Mouse (Mus musculus): ENCODE data around the gene Cyp39a1. TPM values are rescaled to one million over a fixed set of nuclear protein-coding genes. Genes with fewer than 3 reads are reported as not detected.

Cyp39a1 gene
- total and polyA plus RNA-seq, 2 experiments from 2014 or later = 8.3 to 39.5 TPM

DNA sequence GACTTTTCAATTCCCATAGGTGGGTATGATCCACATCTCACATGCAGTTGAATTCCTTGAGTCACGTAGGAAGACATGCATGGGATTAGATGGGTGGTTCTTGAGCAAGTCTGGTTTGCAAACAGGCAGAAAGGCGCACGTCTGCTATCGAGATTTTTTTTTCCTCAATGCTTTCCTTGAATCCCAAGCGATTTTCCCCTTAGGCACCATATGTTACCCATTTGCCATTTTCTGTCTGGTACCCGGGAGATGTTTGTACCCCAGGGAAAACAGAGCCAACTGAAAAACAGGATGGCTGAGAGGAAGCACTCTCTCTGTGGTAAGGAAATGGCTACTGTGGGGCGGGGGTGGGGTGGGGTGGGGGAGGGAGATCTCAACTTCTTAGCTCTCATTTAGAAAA lies 49.4 kb downstream of the Cyp39a1 start:
- H3K4me3 ChIP-seq (ENCODE audit: low read depth, low read length) = no peak overlapping the region
- no peak overlapping the region for H3K9ac ChIP-seq (replicated peaks; ENCODE audit: low read depth, low read length)
- DNase-seq (ENCODE audit: low spot score) (no peak), ATAC-seq (ENCODE audit: insufficient read depth, low read depth) (no peak)
- no peaks in the 10 kb centered on the region for H3K27me3 ChIP-seq (ENCODE audit: control insufficient read depth, insufficient read depth, low read length)
- H3K4me2 ChIP-seq (ENCODE audit: low read depth, low read length) = no peak overlapping the region
- peaks cover 41% of the 10 kb centered on the region for H3K4me1 ChIP-seq (ENCODE audit: control insufficient read depth, insufficient read depth)
- 0 out of 2 replicates have a peak, but pooled peaks cover 3% of the 10 kb centered on the region for H3K36me3 ChIP-seq (replicated peaks; ENCODE audit: control insufficient read depth, insufficient read depth, low read length)
- no peaks in the 10 kb centered on the region for H3K9me3 ChIP-seq (replicated peaks; ENCODE audit: control insufficient read depth, low read length)
- no peak for TF ChIP-seq CTCF (IDR thresholded peaks at IDR 0.05; ENCODE audit: low read depth)
- TF ChIP-seq EP300 (IDR thresholded peaks at IDR 0.05; ENCODE audit: low read depth) = no peak
- 64% methylated on average over 7 of the region's 7 CpGs for WGBS
- no peak overlapping the region for H3K27ac ChIP-seq (ENCODE audit: low read depth)

DNA sequence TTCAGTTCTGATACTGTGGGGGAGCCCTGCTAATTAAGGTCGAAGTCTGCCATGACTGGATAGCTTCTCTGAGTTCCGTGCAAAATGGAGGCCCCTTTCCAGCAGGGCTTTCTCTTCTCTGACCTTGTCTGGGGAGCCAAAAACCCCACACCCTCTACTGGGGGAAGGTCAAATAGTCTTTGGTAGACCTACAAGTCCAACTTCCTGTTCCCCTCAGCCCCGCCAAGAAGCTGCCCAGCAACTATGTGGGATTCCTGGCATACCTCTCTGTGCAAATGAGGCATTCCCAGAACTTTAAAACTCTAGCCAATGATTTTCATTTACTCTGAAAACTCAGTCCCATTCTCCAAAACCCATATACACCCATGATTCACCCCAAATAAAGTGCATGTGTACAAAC lies 52.2 kb downstream of the Cyp39a1 start:
- Histone ChIP-seq H3K36me3 (replicated peaks; ENCODE audit: control insufficient read depth, insufficient read depth, low read length) (peaks cover 6% of the 10 kb centered on the region; the same call in 1 of the 2 replicates), H3K9me3 (replicated peaks; ENCODE audit: control insufficient read depth, low read length) (0 out of 2 replicates have a peak, but pooled peaks cover 1% of the 10 kb centered on the region), H3K4me3 (ENCODE audit: low read depth, low read length) (no peak overlapping the region), H3K4me2 (ENCODE audit: low read depth, low read length) (no peak overlapping the region), H3K4me1 (ENCODE audit: control insufficient read depth, insufficient read depth) (peaks cover 30% of the 10 kb centered on the region), H3K27me3 (ENCODE audit: control insufficient read depth, insufficient read depth, low read length) (no peaks in the 10 kb centered on the region), H3K9ac (replicated peaks; ENCODE audit: low read depth, low read length) (no peak overlapping the region), H3K27ac (ENCODE audit: low read depth) (peak overlapping the region; percentile 58)
- 60% methylated on average over 3 of the region's 3 CpGs for WGBS
- TF ChIP-seq EP300 (IDR thresholded peaks at IDR 0.05; ENCODE audit: low read depth) (no peak), CTCF (IDR thresholded peaks at IDR 0.05; ENCODE audit: low read depth) (no peak)
- DNase-seq (ENCODE audit: low spot score) (peak; percentile 61), ATAC-seq (ENCODE audit: insufficient read depth, low read depth) (peak; percentile 80)

DNA sequence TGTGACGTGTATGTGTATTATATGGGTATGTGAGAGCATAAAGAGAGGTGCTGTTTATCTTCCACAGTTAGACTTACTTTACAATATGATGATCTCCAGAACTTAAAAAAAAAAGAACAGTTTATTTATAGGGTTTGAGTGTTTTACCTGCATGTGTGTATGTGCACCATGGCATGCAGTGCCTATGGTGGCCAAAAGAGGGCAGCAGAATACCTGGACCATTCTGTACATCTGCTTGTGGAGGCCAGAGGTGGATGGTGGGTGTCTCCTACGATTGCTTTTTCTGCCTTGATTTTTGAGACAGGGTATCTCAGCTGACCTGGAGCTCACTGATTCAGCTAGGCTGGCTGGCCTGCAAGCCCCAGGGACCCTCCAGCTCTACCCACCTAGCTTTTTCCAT lies 57.3 kb downstream of the Cyp39a1 start:
- H3K4me3 ChIP-seq (ENCODE audit: low read depth, low read length) = no peak overlapping the region
- 0 out of 2 replicates have a peak, but pooled peaks cover 4% of the 10 kb centered on the region for H3K9me3 ChIP-seq (replicated peaks; ENCODE audit: control insufficient read depth, low read length)
- peaks cover 24% of the 10 kb centered on the region; the same call in 1 of the 2 replicates for H3K36me3 ChIP-seq (replicated peaks; ENCODE audit: control insufficient read depth, insufficient read depth, low read length)
- no peak for DNase-seq (ENCODE audit: low spot score)
- H3K4me1 ChIP-seq (ENCODE audit: control insufficient read depth, insufficient read depth) = peaks cover 2% of the 10 kb centered on the region; the same call in 1 of the 2 replicates
- no peak overlapping the region for H3K27ac ChIP-seq (ENCODE audit: low read depth)
- no peak for TF ChIP-seq CTCF (IDR thresholded peaks at IDR 0.05; ENCODE audit: low read depth)
- TF ChIP-seq EP300 (IDR thresholded peaks at IDR 0.05; ENCODE audit: low read depth) = no peak
- WGBS = 92% methylated on average over 2 of the region's 2 CpGs
- H3K9ac ChIP-seq (replicated peaks; ENCODE audit: low read depth, low read length) = no peak overlapping the region
- ATAC-seq (ENCODE audit: insufficient read depth, low read depth) = no peak
- H3K4me2 ChIP-seq (ENCODE audit: low read depth, low read length) = no peak overlapping the region
- no peaks in the 10 kb centered on the region for H3K27me3 ChIP-seq (ENCODE audit: control insufficient read depth, insufficient read depth, low read length)

DNA sequence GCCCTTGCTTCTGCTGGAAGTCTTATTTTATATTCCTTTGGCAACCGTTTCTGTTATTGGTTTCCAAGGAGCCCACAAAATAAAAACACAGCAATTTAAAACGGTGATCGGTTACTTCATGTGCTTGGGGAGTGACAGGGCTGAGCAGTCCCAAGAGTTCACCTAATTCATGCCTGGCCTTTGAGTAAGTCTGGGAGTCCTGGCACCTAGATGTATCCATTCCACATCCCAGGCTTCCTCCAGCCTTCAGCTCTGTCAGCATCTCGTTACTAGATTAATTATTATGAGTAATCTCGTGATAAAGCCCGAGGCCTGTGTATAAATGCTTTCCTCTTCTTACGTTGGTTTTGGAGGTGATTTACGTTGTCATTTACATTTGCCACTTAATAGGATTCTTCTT lies 64.1 kb downstream of the Cyp39a1 start:
- Histone ChIP-seq H3K36me3 (replicated peaks; ENCODE audit: control insufficient read depth, insufficient read depth, low read length) (peaks cover 20% of the 10 kb centered on the region), H3K4me2 (ENCODE audit: low read depth, low read length) (no peak overlapping the region), H3K27me3 (ENCODE audit: control insufficient read depth, insufficient read depth, low read length) (no peaks in the 10 kb centered on the region), H3K9ac (replicated peaks; ENCODE audit: low read depth, low read length) (no peak overlapping the region), H3K4me1 (ENCODE audit: control insufficient read depth, insufficient read depth) (no peaks in the 10 kb centered on the region), H3K9me3 (replicated peaks; ENCODE audit: control insufficient read depth, low read length) (no peaks in the 10 kb centered on the region), H3K4me3 (ENCODE audit: low read depth, low read length) (no peak overlapping the region), H3K27ac (ENCODE audit: low read depth) (no peak overlapping the region)
- TF ChIP-seq CTCF (IDR thresholded peaks at IDR 0.05; ENCODE audit: low read depth) = no peak
- no peak for TF ChIP-seq EP300 (IDR thresholded peaks at IDR 0.05; ENCODE audit: low read depth)
- WGBS = 68% methylated on average over 8 of the region's 8 CpGs
- no peak for DNase-seq (ENCODE audit: low spot score)
- ATAC-seq (ENCODE audit: insufficient read depth, low read depth) = no peak

DNA sequence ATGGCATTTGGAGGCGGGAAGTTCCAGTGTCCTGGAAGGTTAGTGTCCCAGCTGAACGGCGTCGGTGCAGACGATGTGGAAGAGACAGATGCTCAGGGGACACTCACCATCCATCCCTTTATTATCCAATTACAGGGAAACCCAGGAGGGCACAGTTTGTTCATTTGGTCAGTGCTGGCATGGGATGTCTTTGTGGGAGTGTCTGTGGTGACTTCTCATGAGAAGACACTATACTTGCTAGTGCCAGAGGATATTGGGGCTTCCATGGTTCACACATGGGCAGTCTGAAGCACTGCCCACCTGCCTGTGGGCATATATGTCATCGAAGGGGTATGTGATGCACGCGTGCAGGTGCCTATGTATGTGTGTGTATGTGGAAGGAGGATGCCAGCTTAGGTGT lies 64.8 kb downstream of the Cyp39a1 start:
- H3K9ac ChIP-seq (replicated peaks; ENCODE audit: low read depth, low read length) = no peak overlapping the region
- no peaks in the 10 kb centered on the region for H3K4me1 ChIP-seq (ENCODE audit: control insufficient read depth, insufficient read depth)
- no peak for TF ChIP-seq EP300 (IDR thresholded peaks at IDR 0.05; ENCODE audit: low read depth)
- TF ChIP-seq CTCF (IDR thresholded peaks at IDR 0.05; ENCODE audit: low read depth) = no peak
- no peak for DNase-seq (ENCODE audit: low spot score)
- no peak overlapping the region for H3K27ac ChIP-seq (ENCODE audit: low read depth)
- no peak for ATAC-seq (ENCODE audit: insufficient read depth, low read depth)
- WGBS = 85% methylated on average over 8 of the region's 8 CpGs
- H3K9me3 ChIP-seq (replicated peaks; ENCODE audit: control insufficient read depth, low read length) = no peaks in the 10 kb centered on the region
- peaks cover 15% of the 10 kb centered on the region for H3K36me3 ChIP-seq (replicated peaks; ENCODE audit: control insufficient read depth, insufficient read depth, low read length)
- H3K4me2 ChIP-seq (ENCODE audit: low read depth, low read length) = no peak overlapping the region
- H3K4me3 ChIP-seq (ENCODE audit: low read depth, low read length) = no peak overlapping the region
- H3K27me3 ChIP-seq (ENCODE audit: control insufficient read depth, insufficient read depth, low read length) = no peaks in the 10 kb centered on the region

DNA sequence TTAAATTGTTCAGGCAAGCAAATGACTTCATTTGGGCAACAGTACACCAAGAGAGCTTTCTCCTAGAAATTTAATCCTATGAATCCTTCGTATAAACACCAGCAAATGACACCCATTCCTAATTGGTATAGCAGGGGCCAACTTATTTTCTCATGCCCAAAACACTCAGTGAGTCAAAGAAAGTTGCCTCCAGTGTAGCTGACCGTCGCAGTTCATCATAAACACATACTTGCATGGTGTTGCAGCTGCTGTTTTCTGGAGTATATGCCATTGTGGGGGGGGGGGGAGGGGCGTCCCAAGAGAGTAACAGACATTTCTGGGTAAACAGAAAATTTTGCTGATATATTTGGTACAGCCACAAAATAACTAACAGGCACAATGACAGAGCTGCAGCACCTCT lies 67.0 kb downstream of the Cyp39a1 start:
- Histone ChIP-seq H3K9ac (replicated peaks; ENCODE audit: low read depth, low read length) (no peak overlapping the region), H3K4me2 (ENCODE audit: low read depth, low read length) (no peak overlapping the region), H3K4me1 (ENCODE audit: control insufficient read depth, insufficient read depth) (no peaks in the 10 kb centered on the region), H3K27me3 (ENCODE audit: control insufficient read depth, insufficient read depth, low read length) (no peaks in the 10 kb centered on the region), H3K27ac (ENCODE audit: low read depth) (no peak overlapping the region), H3K4me3 (ENCODE audit: low read depth, low read length) (no peak overlapping the region), H3K36me3 (replicated peaks; ENCODE audit: control insufficient read depth, insufficient read depth, low read length) (peaks cover 17% of the 10 kb centered on the region; the same call in 1 of the 2 replicates), H3K9me3 (replicated peaks; ENCODE audit: control insufficient read depth, low read length) (no peaks in the 10 kb centered on the region)
- TF ChIP-seq CTCF (IDR thresholded peaks at IDR 0.05; ENCODE audit: low read depth) = no peak
- no peak for TF ChIP-seq EP300 (IDR thresholded peaks at IDR 0.05; ENCODE audit: low read depth)
- ATAC-seq (ENCODE audit: insufficient read depth, low read depth) (no peak), DNase-seq (ENCODE audit: low spot score) (no peak)
- 69% methylated on average over 4 of the region's 4 CpGs for WGBS
